Mouse (Mus musculus): Measurements from ENCODE around the gene Zcchc2.

Gene Zcchc2

GRCm38 (mm10) chr1:106036861-106037599 is 46.8 kb downstream of the Zcchc2 start:
- peak; percentile 81 for DNase-seq

- no peak for DNase-seq
These were observed 49.1 kb downstream of the Zcchc2 start for GRCm38 (mm10) chr1:106039326-106039725.

DNA sequence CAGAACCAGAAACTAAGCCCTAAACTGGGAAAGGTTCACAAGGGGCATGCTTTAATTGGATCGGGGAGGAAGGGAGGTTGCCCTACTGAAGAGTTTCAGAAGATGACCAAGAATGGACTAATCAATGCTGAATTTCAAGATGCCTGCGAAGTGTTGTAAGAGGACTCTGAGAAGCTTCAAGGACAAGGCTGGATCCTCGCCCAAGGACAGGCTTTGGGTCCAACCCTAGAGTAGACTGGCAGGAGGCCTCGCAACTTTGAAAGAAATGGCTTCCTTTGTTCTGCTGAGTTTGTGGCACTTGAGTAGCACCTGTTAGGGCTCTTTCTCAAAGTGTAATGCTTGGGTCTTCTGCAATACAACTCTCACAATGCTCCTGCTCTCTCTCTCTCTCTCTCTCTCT is 50.1 kb downstream of the Zcchc2 start:
- no peak for DNase-seq

DNA sequence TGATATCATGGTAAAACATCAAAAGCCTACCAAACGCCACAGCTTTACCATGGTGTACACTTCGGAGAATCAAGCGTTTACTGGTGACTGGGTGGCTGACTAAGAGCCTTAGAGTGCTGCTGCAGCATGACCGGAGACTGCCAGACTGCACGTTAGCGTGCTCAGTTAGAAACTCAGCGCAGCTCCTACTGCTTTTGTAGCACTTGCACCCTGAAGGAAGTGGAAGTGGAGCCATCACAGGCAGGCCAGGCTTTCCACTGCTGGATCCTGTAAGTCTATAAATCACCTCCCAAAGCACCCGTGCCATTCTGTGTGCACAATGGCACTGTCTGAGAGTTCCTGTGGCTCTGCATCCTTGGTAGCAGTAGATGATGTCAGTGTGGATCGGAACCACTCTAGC is 52.0 kb downstream of the Zcchc2 start:
- no peak for DNase-seq

GRCm38 (mm10) chr1:106043053-106043820 is 53.0 kb downstream of the Zcchc2 start:
- DNase-seq: no peak

- no peak for DNase-seq
These were observed 58.8 kb downstream of the Zcchc2 start for GRCm38 (mm10) chr1:106049036-106049435.

DNA sequence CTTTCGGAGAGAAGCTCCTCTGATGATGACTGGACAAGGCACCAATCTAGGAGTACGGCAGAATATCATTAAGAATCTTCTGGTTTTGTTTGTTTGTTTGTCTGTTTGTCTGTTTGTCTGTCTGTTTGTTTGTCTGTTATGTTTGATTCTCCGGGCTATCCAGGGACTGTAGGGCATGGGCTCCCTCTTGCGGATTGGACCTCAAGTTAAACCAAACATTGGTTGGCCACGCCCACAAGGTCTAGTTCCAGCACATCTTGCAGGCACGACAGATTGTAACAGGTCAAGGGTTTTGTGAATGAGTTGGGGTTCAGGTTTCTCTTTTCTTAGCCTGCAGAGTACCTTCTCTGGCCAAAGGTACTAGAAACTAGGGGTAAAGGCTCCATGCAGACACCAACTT is 64.8 kb downstream of the Zcchc2 start:
- DNase-seq: no peak

DNA sequence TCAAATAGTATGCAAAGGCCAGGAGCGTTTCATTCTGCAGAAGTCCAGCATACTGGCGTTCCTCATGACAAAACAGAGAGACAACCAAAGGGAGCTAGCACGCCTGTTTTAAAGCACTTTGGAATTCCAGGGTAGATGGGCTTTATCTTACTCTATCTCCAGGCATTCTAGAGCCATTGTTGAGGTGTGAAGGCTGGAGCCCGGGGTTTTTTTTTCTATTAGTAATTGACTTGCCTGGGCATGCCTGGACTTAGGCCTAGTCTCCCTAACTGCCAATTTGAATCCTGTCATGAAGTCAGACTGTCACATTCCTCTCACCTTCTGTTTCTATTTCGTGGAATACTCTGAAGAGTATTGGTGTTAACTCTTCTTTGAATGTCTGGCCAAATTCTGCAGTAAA is 68.1 kb downstream of the Zcchc2 start:
- no peak for DNase-seq

GRCm38 (mm10) chr1:106059516-106060277 is 69.5 kb downstream of the Zcchc2 start:
- no peak for DNase-seq

DNA sequence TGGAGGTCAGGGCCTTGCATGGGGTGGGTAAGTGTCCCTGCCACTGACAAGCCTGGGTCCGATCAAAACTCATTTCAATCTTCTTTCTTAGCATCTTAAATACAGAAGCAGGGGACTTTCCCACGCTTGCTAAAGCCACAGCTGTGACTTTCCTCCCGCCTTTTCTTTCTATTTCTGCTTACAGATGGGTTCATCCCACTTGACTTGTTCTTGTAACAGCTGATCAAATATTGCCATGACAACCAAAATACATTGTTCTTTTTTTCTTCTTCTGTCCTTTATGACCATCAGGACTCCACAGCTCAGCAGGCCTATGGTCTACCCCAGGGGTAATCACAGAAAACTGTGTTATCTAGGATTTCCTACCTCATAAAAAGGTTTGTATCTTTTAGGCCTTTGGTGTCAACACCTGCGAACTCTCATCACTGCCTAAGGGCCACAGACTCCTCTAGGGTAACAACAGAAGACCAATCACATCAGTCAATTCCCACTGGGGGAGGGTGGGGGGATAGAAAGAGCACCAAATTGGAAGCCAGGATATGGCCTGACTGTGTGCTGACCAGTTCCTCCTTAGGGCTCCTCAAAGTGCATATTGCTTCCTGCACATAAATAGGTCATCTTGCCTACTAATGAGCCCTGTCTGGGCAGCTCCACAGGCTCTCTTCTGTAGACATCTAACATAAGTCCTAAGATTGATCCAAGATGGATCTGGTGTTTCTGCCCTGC is 71.1 kb downstream of the Zcchc2 start:
- DNase-seq: no peak

DNA sequence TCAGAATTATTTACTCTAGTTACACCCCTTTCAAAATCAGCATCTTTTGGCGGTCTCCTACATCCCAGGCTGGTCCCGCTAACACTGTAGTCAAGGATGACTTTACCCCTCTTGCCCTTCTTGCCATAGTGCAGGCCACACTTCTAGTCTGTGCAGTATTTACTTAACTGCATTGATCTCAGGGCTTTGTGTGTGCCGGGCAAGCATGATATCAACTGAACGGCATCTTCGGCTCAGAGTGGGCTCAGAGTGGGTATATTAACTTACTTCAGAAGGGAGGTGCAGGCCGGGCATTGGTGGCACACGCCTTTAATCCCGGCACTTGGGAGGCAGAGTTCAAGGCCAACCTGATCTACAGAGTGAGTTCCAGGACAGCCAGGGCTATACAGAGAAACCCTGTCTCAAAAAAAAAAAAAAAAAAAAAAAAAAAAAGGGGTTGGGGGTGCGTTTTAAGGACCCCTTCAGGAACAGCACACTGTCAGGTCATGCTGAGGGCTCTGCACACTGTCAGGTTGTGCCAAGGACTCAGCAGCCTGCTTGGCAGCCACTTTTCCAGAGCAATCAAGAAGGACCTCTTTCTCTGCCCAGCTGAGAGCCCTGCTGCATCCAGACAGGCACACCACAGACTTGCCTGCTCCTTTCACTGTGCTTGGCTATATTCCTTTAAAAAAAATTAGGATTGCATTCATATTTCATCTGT is 72.8 kb downstream of the Zcchc2 start:
- no peak for DNase-seq

DNA sequence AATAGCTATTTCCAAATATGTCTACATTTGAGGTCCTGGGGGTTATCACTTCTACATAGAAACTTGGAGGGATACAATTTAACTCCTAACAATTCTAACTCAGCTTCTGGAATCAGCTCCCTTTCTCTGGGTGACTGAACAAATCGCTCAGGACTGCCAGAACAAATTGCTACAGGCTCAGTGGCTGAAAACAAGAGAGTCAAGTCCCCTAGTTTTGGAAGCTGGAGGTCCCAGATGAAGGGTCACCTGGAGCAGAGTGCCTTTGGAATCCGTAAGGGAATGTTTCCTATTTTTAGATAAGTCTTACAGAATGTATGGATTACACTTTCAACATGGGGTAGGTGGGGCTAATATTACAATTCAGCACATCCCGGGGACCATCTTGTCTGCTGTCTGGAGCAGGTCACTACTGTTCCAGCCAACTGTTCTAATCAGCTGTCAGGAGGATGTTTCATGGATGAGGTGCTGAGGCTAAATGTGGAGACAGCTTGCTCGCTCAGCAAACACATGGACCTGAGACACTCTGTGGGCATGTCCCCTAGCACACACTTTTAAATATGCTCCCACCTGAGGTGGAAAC is 73.5 kb downstream of the Zcchc2 start:
- DNase-seq: no peak

GRCm38 (mm10) chr1:106064291-106064690 is 74.1 kb downstream of the Zcchc2 start:
- DNase-seq: no peak

DNA sequence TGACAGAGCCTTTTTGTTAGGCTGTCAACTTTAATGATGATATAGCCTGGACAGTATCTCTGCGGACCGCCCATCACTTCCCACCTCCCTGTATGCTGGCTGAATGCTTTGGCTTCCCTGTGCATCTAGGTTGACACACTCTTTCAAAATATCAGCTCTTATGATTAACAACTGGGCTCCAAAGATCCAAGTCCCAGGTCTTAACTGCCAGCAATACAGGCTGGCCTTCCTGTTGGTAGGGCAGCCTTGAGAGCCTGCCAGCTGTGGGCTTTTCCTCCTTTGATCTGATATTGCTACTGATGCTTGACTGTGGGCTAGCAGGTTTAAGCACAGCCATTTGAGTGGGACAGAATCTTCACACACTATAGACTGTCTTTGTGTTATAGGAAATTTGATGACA is 74.5 kb downstream of the Zcchc2 start:
- no peak for DNase-seq

GRCm38 (mm10) chr1:106065679-106066078 is 75.5 kb downstream of the Zcchc2 start:
- peak; percentile 56 for DNase-seq

DNA sequence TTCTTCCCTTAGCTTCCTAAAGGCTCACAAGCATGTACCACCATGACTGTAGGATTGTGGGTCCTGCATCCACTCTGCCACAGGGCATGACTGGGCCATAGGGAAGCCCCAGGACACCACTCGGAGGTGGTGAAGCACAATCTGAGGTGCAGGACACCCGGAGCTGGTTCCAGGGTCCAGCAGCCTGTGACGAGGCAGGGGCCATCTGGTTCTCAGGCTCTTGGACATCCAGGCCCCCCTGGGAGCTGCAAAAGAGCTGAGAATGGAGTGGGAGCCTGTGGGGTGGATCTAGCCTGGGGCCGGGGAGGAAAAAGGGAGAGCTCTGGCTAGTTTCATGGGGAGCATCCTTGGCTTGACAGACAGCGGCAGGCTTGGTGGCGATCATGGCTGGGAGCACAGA is 77.1 kb downstream of the Zcchc2 start:
- DNase-seq: no peak

- DNase-seq: no peak
These were observed 79.8 kb downstream of the Zcchc2 start for GRCm38 (mm10) chr1:106069867-106070543.

GRCm38 (mm10) chr1:106070814-106071213 is 80.6 kb downstream of the Zcchc2 start:
- no peak for DNase-seq

DNA sequence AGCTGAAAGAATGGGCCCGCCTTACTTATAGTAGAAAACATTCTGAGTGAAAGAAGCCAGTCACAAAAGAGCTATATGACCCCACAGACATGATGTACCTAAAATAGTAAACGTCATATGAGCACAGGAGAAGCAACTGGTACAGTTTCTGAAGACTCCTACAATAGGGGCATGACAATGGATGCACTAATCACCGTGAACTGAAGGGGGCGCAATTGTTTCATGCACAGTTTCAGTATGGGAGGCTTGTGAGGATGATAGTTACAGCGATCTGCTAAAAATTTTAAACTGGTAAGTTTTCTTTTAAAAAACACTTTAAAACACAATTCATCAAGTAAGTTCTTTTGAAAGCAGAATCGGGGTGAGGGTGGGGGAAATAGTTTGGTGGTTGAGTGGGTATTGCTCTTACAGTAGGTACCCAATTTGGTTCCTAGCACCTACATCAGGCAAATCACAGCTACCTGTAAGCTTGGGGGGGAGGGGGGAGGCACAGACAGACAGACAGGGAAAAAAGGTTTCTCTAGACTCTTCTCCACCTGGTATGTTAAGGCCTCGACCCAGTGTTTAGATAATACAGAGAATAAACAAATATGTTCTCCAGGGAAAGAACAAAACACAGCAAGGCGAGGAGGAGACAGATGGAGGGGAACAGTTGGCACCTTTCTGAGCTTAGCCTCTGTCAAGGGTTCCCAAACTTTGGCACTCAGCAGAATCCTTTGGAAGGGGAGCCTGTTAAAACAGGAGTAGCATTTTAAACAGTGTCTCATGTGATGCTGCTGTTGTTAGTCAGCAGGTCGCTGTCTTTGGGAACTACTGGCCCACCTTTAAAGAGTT is 81.2 kb downstream of the Zcchc2 start:
- DNase-seq: peak; percentile 89

DNA sequence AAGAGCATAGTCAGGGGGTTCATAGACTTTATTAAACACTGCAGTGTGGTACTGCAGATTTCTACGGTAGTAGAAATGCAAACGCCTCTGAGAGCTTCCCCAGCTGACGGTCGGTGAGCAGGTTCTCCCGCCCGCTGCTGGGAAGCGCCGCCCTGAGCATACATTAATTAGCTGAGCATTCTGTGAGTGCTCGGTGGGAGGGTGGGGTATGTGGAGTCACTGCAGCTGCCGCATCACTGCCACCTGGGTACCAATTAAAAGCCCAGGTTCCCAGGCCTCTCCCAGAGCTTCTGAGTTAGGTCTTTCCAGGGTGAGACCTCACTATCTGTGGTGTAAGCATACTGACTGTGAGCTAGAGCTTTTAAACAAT is 81.8 kb downstream of the Zcchc2 start:
- DNase-seq: no peak

Measured in kidney, postnatal 10 days (tissue).